Mouse (Mus musculus): ENCODE results near the gene Gdpd5.
"Not testable (repeated sequence)": the region's sequence is repeated elsewhere in the genome, so short reads cannot be mapped to it uniquely, and the experiment has no call there.

Gene Gdpd5

DNA sequence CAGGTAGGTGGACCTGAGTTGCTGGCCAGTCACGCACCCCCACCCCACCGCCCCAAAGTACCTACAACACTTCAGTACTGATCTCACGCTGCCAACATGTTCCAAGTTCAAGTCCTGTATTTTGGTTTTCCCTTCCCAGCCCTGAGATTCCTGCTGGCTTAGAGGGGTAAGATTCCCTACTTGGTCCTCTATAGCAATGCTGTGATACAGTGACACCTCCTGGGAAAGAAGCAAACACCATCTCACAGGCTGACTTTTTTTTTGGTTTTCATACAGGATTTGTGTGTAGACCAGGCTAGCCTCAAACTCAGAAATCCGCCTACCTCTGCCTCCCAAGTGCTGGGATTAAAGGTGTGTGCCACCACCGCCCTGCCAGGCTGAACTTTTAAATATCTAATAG lies 96.0 kb downstream of the Gdpd5 start:
- no peak for DNase-seq (ENCODE audit: low spot score)

DNA sequence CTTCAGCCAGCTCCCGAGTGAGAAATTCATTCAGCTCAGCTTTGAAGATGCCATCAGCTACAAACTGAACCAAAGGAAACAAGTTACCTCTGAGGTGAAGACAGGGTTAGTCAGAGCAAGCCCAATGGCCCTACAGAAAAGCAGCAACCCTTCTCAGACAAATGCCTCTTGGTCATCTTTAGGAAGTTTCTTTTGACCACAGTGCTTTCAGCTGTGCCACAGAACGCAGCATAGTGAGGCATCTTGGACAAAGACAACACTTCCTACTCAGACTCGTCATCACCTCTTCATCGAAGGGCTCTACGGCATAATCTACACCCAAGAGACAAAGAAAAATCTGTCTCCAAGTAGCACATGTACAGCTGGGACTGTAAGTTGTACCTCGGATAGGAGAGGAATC lies 101.4 kb downstream of the Gdpd5 start:
- no peak for DNase-seq (ENCODE audit: low spot score)

GRCm38 (mm10) chr7:99483271-99483923 lies 102.2 kb downstream of the Gdpd5 start, which contains the start of gene Rps3:
Rps3 (minus strand) TSS chr7:99483738.
- peak; percentile 91 for DNase-seq (ENCODE audit: low spot score)

DNA sequence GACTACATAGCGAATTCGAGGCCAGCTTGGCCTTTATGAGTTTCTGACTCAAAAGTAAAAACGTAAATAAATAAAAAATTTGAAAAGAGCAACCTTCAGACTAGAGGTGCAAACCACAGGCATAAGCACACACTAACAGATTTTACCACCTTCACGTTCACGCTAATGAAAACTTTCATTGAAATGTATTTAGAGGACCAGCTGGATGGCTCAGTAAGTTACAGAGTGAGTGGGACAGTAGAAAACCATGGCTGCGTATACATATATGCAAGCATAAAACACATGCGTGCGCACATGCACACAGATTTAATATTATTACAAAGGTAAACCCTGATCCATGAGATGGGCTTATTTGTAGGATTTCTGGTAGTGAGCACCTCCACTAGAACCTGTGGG lies 102.7 kb downstream of the Gdpd5 start:
- DNase-seq (ENCODE audit: low spot score) = no peak

- DNase-seq (ENCODE audit: low spot score) = no peak
Measured at GRCm38 (mm10) chr7:99484679-99485078, 103.5 kb downstream of the Gdpd5 start.

DNA sequence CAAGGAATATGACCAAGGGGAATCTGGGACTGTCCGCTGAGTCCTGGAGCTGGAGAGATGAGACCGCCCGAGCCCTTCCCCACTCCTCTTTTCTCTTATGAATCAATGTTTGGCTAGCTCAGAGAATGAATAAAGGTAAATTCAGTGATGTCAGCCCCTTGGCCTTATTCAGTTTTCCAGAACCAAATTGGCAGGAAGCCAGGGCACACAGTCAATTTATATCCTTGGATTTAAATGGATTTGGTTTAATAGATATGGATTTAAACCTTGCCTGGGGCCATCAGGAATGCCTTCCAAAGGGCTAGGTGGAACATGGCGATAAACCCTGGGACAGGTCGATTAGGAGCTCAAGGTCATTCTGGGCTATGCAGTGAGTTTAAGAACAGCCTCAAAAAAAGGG lies 108.5 kb downstream of the Gdpd5 start:
- no peak for DNase-seq (ENCODE audit: low spot score)

GRCm38 (mm10) chr7:99499128-99499527 lies 117.9 kb downstream of the Gdpd5 start:
- DNase-seq (ENCODE audit: low spot score) = no peak

GRCm38 (mm10) chr7:99500201-99500600 lies 119.0 kb downstream of the Gdpd5 start:
- peak; percentile 91 for DNase-seq (ENCODE audit: low spot score)

- no peak for DNase-seq (ENCODE audit: low spot score)
Measured at GRCm38 (mm10) chr7:99500655-99501054, 119.4 kb downstream of the Gdpd5 start.

GRCm38 (mm10) chr7:99501148-99501547 lies 119.9 kb downstream of the Gdpd5 start:
- DNase-seq (ENCODE audit: low spot score) = no peak

DNA sequence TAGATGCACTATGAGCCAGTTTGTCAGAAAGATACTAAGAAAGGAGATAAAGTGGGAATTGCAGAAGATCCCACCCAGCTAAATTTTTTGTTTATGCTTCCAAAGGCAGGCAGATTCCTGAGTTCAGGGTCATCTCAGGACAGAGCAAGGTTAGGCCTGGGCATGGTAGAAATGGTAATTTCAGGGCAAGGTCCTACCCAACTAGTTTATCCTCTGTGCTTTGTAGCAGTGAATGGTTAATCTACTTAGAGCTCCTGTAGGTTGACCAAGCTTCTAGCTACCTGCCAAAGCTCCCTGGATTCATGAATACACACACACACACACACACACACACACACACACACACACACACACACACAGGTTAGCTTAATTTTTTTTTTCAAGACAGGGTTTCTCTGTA lies 123.3 kb downstream of the Gdpd5 start:
- no peak for DNase-seq (ENCODE audit: low spot score)

GRCm38 (mm10) chr7:99508187-99508586 lies 127.0 kb downstream of the Gdpd5 start:
- DNase-seq (ENCODE audit: low spot score) = not testable (repeated sequence)

GRCm38 (mm10) chr7:99510087-99510501 lies 128.9 kb downstream of the Gdpd5 start:
- peak; percentile 69 for DNase-seq (ENCODE audit: low spot score)

Data from testis, postnatal 10 days (tissue).